Mouse (Mus musculus): ENCODE measurements around the gene Ilk. TPM values are rescaled to one million over a fixed set of nuclear protein-coding genes. Genes with fewer than 3 reads are reported as not detected.

Gene Ilk
- total and polyA plus RNA-seq, 3 experiments, result 32.4 to 51.1 (median 42.6) TPM

GRCm38 (mm10) chr7:105776026-105776425 lies 39.6 kb downstream of the Ilk start:
- Histone ChIP-seq H3K27me3 (replicated peaks) (no peaks in the 10 kb centered on the region), H3K9ac (ENCODE audit: insufficient read depth, low read depth) (no peak overlapping the region), H3K27ac (ENCODE audit: insufficient read depth, low read depth) (no peak overlapping the region), H3K79me2 (replicated peaks; ENCODE audit: control insufficient read depth, extremely low read depth, insufficient read depth, poor library complexity, severe bottlenecking) (no peaks in the 10 kb centered on the region), H3K36me3 (replicated peaks in 1 of 2; ENCODE audit: control insufficient read depth in 1 of 2, insufficient read depth in 1 of 2, low read length in 1 of 2) (no peaks in the 10 kb centered on the region), H3K9me3 (replicated peaks; ENCODE audit: low read length) (no peaks in the 10 kb centered on the region), H3K4me3 (replicated peaks in 1 of 3; ENCODE audit: low read depth in 2 of 3, low read length in 2 of 3, poor library complexity in 1 of 3) (no peak overlapping the region), H3K4me1 (ENCODE audit: control insufficient read depth in 1 of 2, insufficient read depth in 2 of 2) (peaks cover 11 to 32% of the 10 kb centered on the region in 2 experiments), H3K4me2 (ENCODE audit: insufficient read depth, low read depth, poor library complexity, severe bottlenecking) (no peak overlapping the region)
- in situ Hi-C loops (cut with MboI; ENCODE audit: low pct_ligation_motif_present, low pct_unique_long_range_greater_than_20kb, low sequenced_read_pairs), result no loop called here
- dilution Hi-C loops (cut with MboI; ENCODE audit: extremely low pct_ligation_motif_present, extremely low pct_unique_long_range_greater_than_20kb, low sequenced_read_pairs), result no loop called here
- no peak for DNase-seq (ENCODE audit: extremely low read depth)
- TF ChIP-seq USF2 (conservative IDR thresholded peaks at IDR 0.05; ENCODE audit: low read depth, low read length) (no peak), HCFC1 (IDR thresholded peaks at IDR 0.05; ENCODE audit: low read depth, low read length) (no peak), USF1 (IDR thresholded peaks at IDR 0.05; ENCODE audit: low read depth, low read length) (no peak), MAZ (IDR thresholded peaks at IDR 0.05; ENCODE audit: low read depth, low read length) (no peak), KAT2A (IDR thresholded peaks at IDR 0.05; ENCODE audit: insufficient replicate concordance, low read length) (no peak), TCF12 (IDR thresholded peaks at IDR 0.05; ENCODE audit: low read depth, low read length) (no peak), CTCF (conservative IDR thresholded peaks at IDR 0.05 in 1 of 2, IDR thresholded peaks at IDR 0.05 in 1 of 2; ENCODE audit: low read depth in 2 of 2, low read length in 2 of 2) (no peak), JUND (conservative IDR thresholded peaks at IDR 0.05; ENCODE audit: low read depth, low read length) (no peak), E2F4 (IDR thresholded peaks at IDR 0.05; ENCODE audit: insufficient replicate concordance, low read depth, low read length) (no peak), ZNF384 (IDR thresholded peaks at IDR 0.05; ENCODE audit: low read depth, low read length) (no peak), MAFK (IDR thresholded peaks at IDR 0.05; ENCODE audit: insufficient replicate concordance, low read length) (no peak), ZKSCAN1 (IDR thresholded peaks at IDR 0.05; ENCODE audit: borderline replicate concordance, low read depth, low read length) (no peak), UBTF (IDR thresholded peaks at IDR 0.05; ENCODE audit: low read depth, low read length) (no peak), RCOR1 (conservative IDR thresholded peaks at IDR 0.05; ENCODE audit: low read depth, low read length) (no peak), ZC3H11A (IDR thresholded peaks at IDR 0.05; ENCODE audit: low read depth, low read length) (no peak), POLR2AphosphoS2 (IDR thresholded peaks at IDR 0.05; ENCODE audit: low read depth, low read length) (no peak), CHD1 (IDR thresholded peaks at IDR 0.05; ENCODE audit: low read depth, low read length) (no peak), TBP (conservative IDR thresholded peaks at IDR 0.05; ENCODE audit: low read depth, low read length) (no peak), GABPA (IDR thresholded peaks at IDR 0.05; ENCODE audit: insufficient replicate concordance, low read depth, low read length) (no peak), IRF4 (IDR thresholded peaks at IDR 0.05; ENCODE audit: low read depth, low read length) (no peak)

GRCm38 (mm10) chr7:105777316-105777715 lies 40.9 kb downstream of the Ilk start:
- H3K9ac ChIP-seq (ENCODE audit: insufficient read depth, low read depth), result no peak overlapping the region
- dilution Hi-C loops (cut with MboI; ENCODE audit: extremely low pct_ligation_motif_present, extremely low pct_unique_long_range_greater_than_20kb, low sequenced_read_pairs), result no loop called here
- peaks cover 11 to 25% of the 10 kb centered on the region in 2 experiments for H3K4me1 ChIP-seq (ENCODE audit: control insufficient read depth in 1 of 2, insufficient read depth in 2 of 2)
- no peaks in the 10 kb centered on the region for H3K79me2 ChIP-seq (replicated peaks; ENCODE audit: control insufficient read depth, extremely low read depth, insufficient read depth, poor library complexity, severe bottlenecking)
- H3K27me3 ChIP-seq (replicated peaks), result no peaks in the 10 kb centered on the region
- no peak overlapping the region for H3K4me3 ChIP-seq (replicated peaks in 1 of 3; ENCODE audit: low read depth in 2 of 3, low read length in 2 of 3, poor library complexity in 1 of 3)
- H3K4me2 ChIP-seq (ENCODE audit: insufficient read depth, low read depth, poor library complexity, severe bottlenecking), result no peak overlapping the region
- in situ Hi-C loops (cut with MboI; ENCODE audit: low pct_ligation_motif_present, low pct_unique_long_range_greater_than_20kb, low sequenced_read_pairs), result no loop called here
- TF ChIP-seq USF1 (IDR thresholded peaks at IDR 0.05; ENCODE audit: low read depth, low read length) (no peak), ETS1 (conservative IDR thresholded peaks at IDR 0.05; ENCODE audit: low read depth, low read length) (no peak), UBTF (IDR thresholded peaks at IDR 0.05; ENCODE audit: low read depth, low read length) (no peak), ZKSCAN1 (IDR thresholded peaks at IDR 0.05; ENCODE audit: borderline replicate concordance, low read depth, low read length) (no peak), MXI1 (IDR thresholded peaks at IDR 0.05; ENCODE audit: low read depth, low read length) (no peak), ZC3H11A (IDR thresholded peaks at IDR 0.05; ENCODE audit: low read depth, low read length) (no peak), MAZ (IDR thresholded peaks at IDR 0.05; ENCODE audit: low read depth, low read length) (no peak), SMC3 (IDR thresholded peaks at IDR 0.05; ENCODE audit: low read depth, low read length) (no peak), CHD1 (IDR thresholded peaks at IDR 0.05; ENCODE audit: low read depth, low read length) (no peak), CTCF (conservative IDR thresholded peaks at IDR 0.05 in 1 of 2, IDR thresholded peaks at IDR 0.05 in 1 of 2; ENCODE audit: low read depth in 2 of 2, low read length in 2 of 2) (no peak), ZNF384 (IDR thresholded peaks at IDR 0.05; ENCODE audit: low read depth, low read length) (no peak), MAX (IDR thresholded peaks at IDR 0.05; ENCODE audit: low read length) (no peak), TCF12 (IDR thresholded peaks at IDR 0.05; ENCODE audit: low read depth, low read length) (no peak), EP300 (IDR thresholded peaks at IDR 0.05; ENCODE audit: low read length) (no peak), MEF2A (IDR thresholded peaks at IDR 0.05; ENCODE audit: borderline replicate concordance, low read depth, low read length) (no peak), JUN (IDR thresholded peaks at IDR 0.05; ENCODE audit: insufficient read depth, low read depth, low read length) (no peak), PAX5 (IDR thresholded peaks at IDR 0.05; ENCODE audit: low read length) (no peak)
- H3K9me3 ChIP-seq (replicated peaks; ENCODE audit: low read length), result no peaks in the 10 kb centered on the region
- no peak for DNase-seq (ENCODE audit: extremely low read depth)
- no peak overlapping the region for H3K27ac ChIP-seq (ENCODE audit: insufficient read depth, low read depth)
- H3K36me3 ChIP-seq (replicated peaks in 1 of 2; ENCODE audit: control insufficient read depth in 1 of 2, insufficient read depth in 1 of 2, low read length in 1 of 2), result no peaks in the 10 kb centered on the region

All from CH12.LX (cell line).